Mouse (Mus musculus): Measurements from ENCODE around the gene Eif3d. TPM values are rescaled to one million over a fixed set of nuclear protein-coding genes. Genes with fewer than 3 reads are reported as not detected.

The Eif3d gene
- polyA plus RNA-seq, 1 experiment from 2014 or later, result 249 TPM

DNA sequence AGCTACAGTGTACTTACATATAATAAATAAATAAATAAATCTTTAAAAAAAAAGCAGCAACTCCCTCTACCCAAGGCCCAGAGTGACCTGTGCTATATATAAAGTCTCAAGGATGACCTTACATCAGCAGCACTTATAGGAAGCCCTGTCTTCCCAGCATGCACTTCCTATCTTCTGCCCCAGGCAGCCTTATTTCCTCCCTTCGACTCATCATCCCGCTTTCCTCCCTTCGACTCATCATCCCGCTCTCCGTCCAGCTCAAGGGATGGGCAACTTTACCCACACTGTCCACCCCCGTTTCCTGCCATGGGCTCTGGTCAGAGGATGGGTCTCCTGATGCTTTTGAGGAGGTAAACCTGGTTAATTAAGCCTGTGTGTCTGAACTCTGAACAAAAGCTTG lies 49.0 kb downstream of the Eif3d start:
- Histone ChIP-seq H3K36me3 (ENCODE audit: control insufficient read depth, insufficient read depth, low read length) (peaks cover 11% of the 10 kb centered on the region), H3K4me3 (ENCODE audit: low read depth, low read length) (no peak overlapping the region), H3K4me1 (ENCODE audit: control insufficient read depth, insufficient read depth, low read length) (no peaks in the 10 kb centered on the region), H3K9me3 (ENCODE audit: control insufficient read depth, low read length) (no peaks in the 10 kb centered on the region), H3K27ac (replicated peaks; ENCODE audit: low read depth, low read length) (no peak overlapping the region), H3K9ac (ENCODE audit: low read length) (no peak overlapping the region), H3K4me2 (ENCODE audit: low read depth, severe bottlenecking) (no peak overlapping the region), H3K27me3 (ENCODE audit: control insufficient read depth, insufficient read depth, low read length) (no peaks in the 10 kb centered on the region)
- ATAC-seq (ENCODE audit: insufficient number of reproducible peaks, low FRiP score, low TSS enrichment, low read depth), result no peak
- 87% methylated on average over 6 of the region's 6 CpGs for WGBS
- no peak for DNase-seq (ENCODE audit: low spot score)

GRCm38 (mm10) chr15:77920511-77921462 lies 49.8 kb downstream of the Eif3d start:
- no peaks in the 10 kb centered on the region for H3K27me3 ChIP-seq (ENCODE audit: control insufficient read depth, insufficient read depth, low read length)
- H3K9me3 ChIP-seq (ENCODE audit: control insufficient read depth, low read length), result no peaks in the 10 kb centered on the region
- H3K36me3 ChIP-seq (ENCODE audit: control insufficient read depth, insufficient read depth, low read length), result peaks cover 17% of the 10 kb centered on the region
- H3K4me3 ChIP-seq (ENCODE audit: low read depth, low read length), result no peak overlapping the region
- DNase-seq (ENCODE audit: low spot score), result no peak
- 88% methylated on average over 10 of the region's 10 CpGs for WGBS
- H3K4me2 ChIP-seq (ENCODE audit: low read depth, severe bottlenecking), result no peak overlapping the region
- no peak overlapping the region for H3K9ac ChIP-seq (ENCODE audit: low read length)
- H3K27ac ChIP-seq (replicated peaks; ENCODE audit: low read depth, low read length), result no peak overlapping the region
- no peak for ATAC-seq (ENCODE audit: insufficient number of reproducible peaks, low FRiP score, low TSS enrichment, low read depth)
- no peaks in the 10 kb centered on the region for H3K4me1 ChIP-seq (ENCODE audit: control insufficient read depth, insufficient read depth, low read length)

DNA sequence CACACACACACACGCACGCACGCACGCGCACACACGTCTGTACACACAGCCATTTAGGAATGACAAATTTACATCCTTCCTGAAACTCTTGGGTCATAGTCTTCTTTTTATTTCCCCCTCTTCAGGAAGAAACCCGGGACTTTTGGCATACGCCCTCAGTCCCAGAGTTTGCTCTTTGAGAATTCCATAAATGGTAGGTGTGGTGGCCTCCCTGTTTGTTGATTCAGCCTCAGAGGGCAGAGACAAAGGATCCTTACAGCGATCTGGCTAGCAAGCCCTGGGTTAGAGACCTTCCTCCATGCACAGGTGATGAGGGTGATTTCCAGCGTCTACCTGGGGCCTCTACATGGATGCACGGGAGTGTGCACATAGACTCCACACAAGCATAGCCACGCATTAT lies 51.2 kb downstream of the Eif3d start:
- H3K36me3 ChIP-seq (ENCODE audit: control insufficient read depth, insufficient read depth, low read length), result peaks cover 15% of the 10 kb centered on the region
- 90% methylated on average over 12 of the region's 12 CpGs for WGBS

GRCm38 (mm10) chr15:77916851-77917544 lies 53.6 kb downstream of the Eif3d start:
- DNase-seq (ENCODE audit: low spot score), result peak; percentile 96
- Histone ChIP-seq H3K27me3 (ENCODE audit: control insufficient read depth, insufficient read depth, low read length) (no peaks in the 10 kb centered on the region), H3K9ac (ENCODE audit: low read length) (no peak overlapping the region), H3K9me3 (ENCODE audit: control insufficient read depth, low read length) (no peaks in the 10 kb centered on the region), H3K4me3 (ENCODE audit: low read depth, low read length) (no peak overlapping the region), H3K4me2 (ENCODE audit: low read depth, severe bottlenecking) (no peak overlapping the region), H3K27ac (replicated peaks; ENCODE audit: low read depth, low read length) (no peak overlapping the region), H3K4me1 (ENCODE audit: control insufficient read depth, insufficient read depth, low read length) (peaks cover 8% of the 10 kb centered on the region; the same call in 1 of the 2 replicates), H3K36me3 (ENCODE audit: control insufficient read depth, insufficient read depth, low read length) (peaks cover 12% of the 10 kb centered on the region; the same call in 1 of the 2 replicates)
- WGBS, result 40% methylated on average over 8 of the region's 8 CpGs
- peak; percentile 48; the same call in 1 of the 2 replicates for ATAC-seq (ENCODE audit: insufficient number of reproducible peaks, low FRiP score, low TSS enrichment, low read depth)

More for the DNA sequence above, 51.2 kb downstream of the Eif3d start:
- no peaks in the 10 kb centered on the region for H3K4me1 ChIP-seq (ENCODE audit: control insufficient read depth, insufficient read depth, low read length)
- no peak for ATAC-seq (ENCODE audit: insufficient number of reproducible peaks, low FRiP score, low TSS enrichment, low read depth)
- H3K9ac ChIP-seq (ENCODE audit: low read length), result no peak overlapping the region
- no peak overlapping the region for H3K4me2 ChIP-seq (ENCODE audit: low read depth, severe bottlenecking)
- H3K27ac ChIP-seq (replicated peaks; ENCODE audit: low read depth, low read length), result no peak overlapping the region
- DNase-seq (ENCODE audit: low spot score), result no peak
- H3K9me3 ChIP-seq (ENCODE audit: control insufficient read depth, low read length), result no peaks in the 10 kb centered on the region
- no peaks in the 10 kb centered on the region for H3K27me3 ChIP-seq (ENCODE audit: control insufficient read depth, insufficient read depth, low read length)
- no peak overlapping the region for H3K4me3 ChIP-seq (ENCODE audit: low read depth, low read length)

DNA sequence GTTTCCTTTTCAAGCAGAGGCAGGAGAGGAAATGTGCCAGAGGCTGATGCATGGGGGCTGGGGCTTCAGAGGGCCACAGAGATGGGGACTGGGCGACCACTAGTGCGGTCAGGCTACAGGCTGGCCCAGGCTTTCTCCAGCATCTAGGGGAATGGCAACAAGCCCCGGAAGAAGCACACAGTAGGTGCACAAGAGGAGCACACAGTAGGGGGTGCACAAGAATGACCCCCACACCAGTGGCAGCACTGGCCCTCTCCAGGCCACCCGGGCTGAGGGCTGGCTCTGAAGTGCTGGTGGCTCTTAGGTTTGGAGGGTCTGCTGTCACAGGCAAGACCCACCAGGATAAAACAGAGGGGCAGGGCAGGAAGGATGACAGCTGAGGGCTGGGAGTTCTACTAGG lies 55.3 kb downstream of the Eif3d start:
- ATAC-seq (ENCODE audit: insufficient number of reproducible peaks, low FRiP score, low TSS enrichment, low read depth) (no peak), DNase-seq (ENCODE audit: low spot score) (no peak)
- H3K36me3 ChIP-seq (ENCODE audit: control insufficient read depth, insufficient read depth, low read length), result peaks cover 11% of the 10 kb centered on the region; the same call in 1 of the 2 replicates
- no peak overlapping the region for H3K9ac ChIP-seq (ENCODE audit: low read length)
- H3K27me3 ChIP-seq (ENCODE audit: control insufficient read depth, insufficient read depth, low read length), result no peaks in the 10 kb centered on the region
- H3K27ac ChIP-seq (replicated peaks; ENCODE audit: low read depth, low read length), result no peak overlapping the region
- WGBS, result 92% methylated on average over 4 of the region's 4 CpGs
- H3K9me3 ChIP-seq (ENCODE audit: control insufficient read depth, low read length), result no peaks in the 10 kb centered on the region
- H3K4me3 ChIP-seq (ENCODE audit: low read depth, low read length), result no peak overlapping the region
- peaks cover 14% of the 10 kb centered on the region for H3K4me1 ChIP-seq (ENCODE audit: control insufficient read depth, insufficient read depth, low read length)
- H3K4me2 ChIP-seq (ENCODE audit: low read depth, severe bottlenecking), result no peak overlapping the region

DNA sequence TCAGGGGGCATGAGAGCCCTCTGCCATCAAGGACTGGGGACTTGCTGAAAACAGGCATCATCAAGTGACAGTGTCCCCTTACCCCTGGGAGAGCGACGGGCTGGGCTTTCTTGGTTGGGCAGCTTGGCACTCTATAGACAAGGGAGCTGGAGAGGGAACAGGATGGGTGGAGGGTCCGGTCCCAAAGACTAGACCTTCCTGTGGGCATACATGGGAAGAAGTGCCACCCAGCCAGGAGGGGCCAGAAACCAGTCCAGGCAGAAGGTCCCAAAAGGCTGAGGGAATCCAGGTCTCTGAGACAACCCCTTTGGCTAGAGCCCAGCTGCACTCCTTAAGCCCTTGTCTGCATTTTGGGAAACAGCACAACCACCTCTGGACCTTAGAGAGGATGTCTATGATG lies 56.1 kb downstream of the Eif3d start:
- 91% methylated on average over 3 of the region's 3 CpGs for WGBS
- ATAC-seq (ENCODE audit: insufficient number of reproducible peaks, low FRiP score, low TSS enrichment, low read depth), result no peak
- no peak overlapping the region for H3K27ac ChIP-seq (replicated peaks; ENCODE audit: low read depth, low read length)
- DNase-seq (ENCODE audit: low spot score), result no peak
- H3K9ac ChIP-seq (ENCODE audit: low read length), result 0 out of 2 replicates have a peak overlapping the region, but pooled peaks have one; percentile 32
- no peak overlapping the region for H3K4me3 ChIP-seq (ENCODE audit: low read depth, low read length)
- H3K27me3 ChIP-seq (ENCODE audit: control insufficient read depth, insufficient read depth, low read length), result no peaks in the 10 kb centered on the region
- H3K4me1 ChIP-seq (ENCODE audit: control insufficient read depth, insufficient read depth, low read length), result peaks cover 14% of the 10 kb centered on the region
- H3K36me3 ChIP-seq (ENCODE audit: control insufficient read depth, insufficient read depth, low read length), result peaks cover 10% of the 10 kb centered on the region; the same call in 1 of the 2 replicates
- H3K9me3 ChIP-seq (ENCODE audit: control insufficient read depth, low read length), result no peaks in the 10 kb centered on the region
- H3K4me2 ChIP-seq (ENCODE audit: low read depth, severe bottlenecking), result no peak overlapping the region

DNA sequence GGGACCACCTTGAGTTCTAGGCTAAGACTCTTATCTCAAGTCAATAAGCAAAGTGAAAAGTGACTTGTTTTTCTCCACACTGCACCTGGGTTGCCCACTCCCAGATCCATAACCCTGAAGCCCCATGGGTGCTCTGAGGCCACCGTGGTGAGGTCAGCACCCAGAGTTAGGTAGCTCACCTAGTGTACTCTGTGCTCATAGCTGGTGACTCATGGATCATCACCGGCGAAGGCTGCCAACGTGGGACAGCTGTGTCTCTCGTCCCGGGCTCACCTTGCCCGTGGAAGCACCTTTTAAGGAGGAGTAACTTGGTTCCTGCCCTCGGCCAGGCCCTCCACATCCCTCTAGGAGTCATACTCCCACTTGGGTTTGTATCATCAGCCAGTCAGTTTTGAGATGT lies 57.6 kb downstream of the Eif3d start:
- H3K27ac ChIP-seq (replicated peaks; ENCODE audit: low read depth, low read length), result no peak overlapping the region

DNA sequence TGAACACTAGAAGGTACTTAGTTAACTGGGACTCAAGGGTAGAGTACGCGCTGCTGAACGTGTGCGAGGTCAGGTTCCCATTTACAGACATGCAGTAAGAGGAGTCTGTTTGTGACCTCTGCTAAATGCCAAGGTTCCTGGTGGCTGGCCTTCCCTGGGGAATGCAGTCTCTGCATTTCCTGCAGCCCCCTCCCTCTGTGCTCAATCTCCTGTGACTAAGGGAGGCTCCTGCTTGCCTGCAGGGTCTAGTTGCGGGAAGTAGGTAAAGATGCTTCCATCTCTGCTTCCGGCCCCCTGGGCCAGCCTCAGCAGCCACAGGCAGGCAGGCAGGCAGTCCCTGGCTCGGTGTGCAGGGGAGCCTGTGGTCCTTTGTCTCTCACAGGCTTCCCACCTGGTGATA lies 58.0 kb downstream of the Eif3d start:
- no peak overlapping the region for H3K27ac ChIP-seq (replicated peaks; ENCODE audit: low read depth, low read length)
- ATAC-seq (ENCODE audit: insufficient number of reproducible peaks, low FRiP score, low TSS enrichment, low read depth), result no peak

More for the DNA sequence above, 57.6 kb downstream of the Eif3d start:
- peaks cover 10% of the 10 kb centered on the region; the same call in 1 of the 2 replicates for H3K36me3 ChIP-seq (ENCODE audit: control insufficient read depth, insufficient read depth, low read length)
- no peaks in the 10 kb centered on the region for H3K9me3 ChIP-seq (ENCODE audit: control insufficient read depth, low read length)
- ATAC-seq (ENCODE audit: insufficient number of reproducible peaks, low FRiP score, low TSS enrichment, low read depth) (no peak), DNase-seq (ENCODE audit: low spot score) (no peak)
- H3K4me3 ChIP-seq (ENCODE audit: low read depth, low read length), result no peak overlapping the region
- H3K9ac ChIP-seq (ENCODE audit: low read length), result no peak overlapping the region
- no peaks in the 10 kb centered on the region for H3K27me3 ChIP-seq (ENCODE audit: control insufficient read depth, insufficient read depth, low read length)
- H3K4me2 ChIP-seq (ENCODE audit: low read depth, severe bottlenecking), result no peak overlapping the region
- whole genome bisulfite sequencing, result 86% methylated on average over 8 of the region's 8 CpGs
- peaks cover 19% of the 10 kb centered on the region for H3K4me1 ChIP-seq (ENCODE audit: control insufficient read depth, insufficient read depth, low read length)

More for the DNA sequence above, 58.0 kb downstream of the Eif3d start:
- Histone ChIP-seq H3K9ac (ENCODE audit: low read length) (no peak overlapping the region), H3K4me3 (ENCODE audit: low read depth, low read length) (no peak overlapping the region), H3K4me1 (ENCODE audit: control insufficient read depth, insufficient read depth, low read length) (peaks cover 24% of the 10 kb centered on the region), H3K36me3 (ENCODE audit: control insufficient read depth, insufficient read depth, low read length) (peaks cover 10% of the 10 kb centered on the region; the same call in 1 of the 2 replicates), H3K9me3 (ENCODE audit: control insufficient read depth, low read length) (no peaks in the 10 kb centered on the region), H3K27me3 (ENCODE audit: control insufficient read depth, insufficient read depth, low read length) (no peaks in the 10 kb centered on the region), H3K4me2 (ENCODE audit: low read depth, severe bottlenecking) (no peak overlapping the region)
- WGBS, result 53% methylated on average over 7 of the region's 7 CpGs
- no peak for DNase-seq (ENCODE audit: low spot score)

All from limb, embryonic 11.5 days (tissue).